Mouse (Mus musculus) left cerebral cortex, postnatal 36 days (tissue): ENCODE measurements around the gene Prcp. TPM values are rescaled to one million over a fixed set of nuclear protein-coding genes. Genes with fewer than 3 reads are reported as not detected.
"Not testable (repeated sequence)": the region's sequence is repeated elsewhere in the genome, so short reads cannot be mapped to it uniquely, and the experiment has no call there.

Experiments
- DNase-seq, 2 experiments: peaks; one replicate each; pipeline ENCODE4 v3.0.0; 2021 to 2022; ENCODE audit warnings: low spot score in 2 of 2, mixed read lengths in 1 of 2
- intact Hi-C: fragments of 180-260 bp; cut with DNase I; formaldehyde crosslinking; loops from one replicate; pipeline ENCODE4 v1.15.1; 2025
- total RNA-seq, 2 experiments: library from RNA; stranded (reverse); gene quantifications; 2 replicates each; pipeline ENCODE4 v1.2.3; 2021

Gene Prcp
- total RNA-seq, 2 experiments from 2014 or later, result 10.4 to 12.7 TPM

DNA sequence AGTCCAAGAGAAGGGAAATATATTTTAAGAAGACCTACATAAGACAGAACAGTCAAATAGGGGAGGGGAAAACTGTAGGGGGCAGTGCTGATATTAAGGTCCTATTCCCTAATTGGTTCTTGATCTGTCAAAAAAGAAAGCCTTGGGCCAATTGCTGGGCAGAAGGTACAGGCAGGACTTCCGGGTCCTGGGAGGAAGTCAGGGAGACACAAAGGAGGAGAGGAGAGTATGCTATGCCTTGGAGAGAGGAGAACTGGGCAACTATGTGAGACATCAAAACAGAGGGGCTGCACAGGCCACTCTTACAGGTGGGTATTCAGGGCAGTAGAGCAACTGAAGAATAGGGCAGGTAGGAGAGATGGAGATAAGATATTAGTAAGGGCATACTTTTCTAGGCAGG lies 87.6 kb downstream of the Prcp start:
- no peak for DNase-seq
- intact Hi-C loops, result loop anchor here (10.0 kb wide), 1 partner anchor 217 kb away; the partner anchor contains the start of gene Rab30

DNA sequence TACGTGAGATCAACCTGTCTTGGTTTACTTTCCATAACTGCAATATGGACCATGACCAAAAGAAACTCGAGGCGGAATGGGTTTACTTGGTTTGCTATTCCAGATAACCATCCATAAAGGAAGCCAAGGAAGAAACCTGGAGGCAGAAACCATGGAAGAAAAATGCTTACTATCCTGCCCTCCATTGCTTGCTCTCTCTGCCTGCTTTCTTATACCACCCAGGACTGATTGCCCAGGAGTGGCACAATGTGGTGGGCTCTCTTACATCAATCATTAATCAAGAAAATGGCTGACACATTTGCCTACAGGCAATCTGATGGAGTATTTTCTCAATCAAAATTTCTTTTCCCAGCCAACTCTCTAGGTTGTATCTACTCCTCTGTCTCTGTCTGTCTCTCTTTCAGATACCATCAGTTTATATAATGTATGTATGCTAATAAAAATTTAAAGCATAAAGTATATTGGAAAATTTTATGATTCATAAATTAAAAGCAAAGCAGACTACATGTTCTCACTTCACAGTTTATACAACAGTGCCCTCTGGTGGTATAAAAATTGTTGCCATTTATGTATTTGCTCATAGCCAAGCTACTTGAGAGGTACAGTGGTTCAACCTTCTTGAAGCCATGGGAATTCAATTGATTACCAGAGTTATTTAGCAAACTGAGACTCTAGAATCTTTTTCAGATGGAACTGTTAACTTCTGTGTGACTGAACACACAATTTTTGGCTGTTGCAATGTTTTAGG lies 90.7 kb downstream of the Prcp start:
- no peak for DNase-seq
- intact Hi-C loops, result loop anchor here (5.0 to 10.0 kb wide), 4 partner anchors 68 to 220 kb away; partner anchors contain the start of genes Ddias, Prcp and Rab30

DNA sequence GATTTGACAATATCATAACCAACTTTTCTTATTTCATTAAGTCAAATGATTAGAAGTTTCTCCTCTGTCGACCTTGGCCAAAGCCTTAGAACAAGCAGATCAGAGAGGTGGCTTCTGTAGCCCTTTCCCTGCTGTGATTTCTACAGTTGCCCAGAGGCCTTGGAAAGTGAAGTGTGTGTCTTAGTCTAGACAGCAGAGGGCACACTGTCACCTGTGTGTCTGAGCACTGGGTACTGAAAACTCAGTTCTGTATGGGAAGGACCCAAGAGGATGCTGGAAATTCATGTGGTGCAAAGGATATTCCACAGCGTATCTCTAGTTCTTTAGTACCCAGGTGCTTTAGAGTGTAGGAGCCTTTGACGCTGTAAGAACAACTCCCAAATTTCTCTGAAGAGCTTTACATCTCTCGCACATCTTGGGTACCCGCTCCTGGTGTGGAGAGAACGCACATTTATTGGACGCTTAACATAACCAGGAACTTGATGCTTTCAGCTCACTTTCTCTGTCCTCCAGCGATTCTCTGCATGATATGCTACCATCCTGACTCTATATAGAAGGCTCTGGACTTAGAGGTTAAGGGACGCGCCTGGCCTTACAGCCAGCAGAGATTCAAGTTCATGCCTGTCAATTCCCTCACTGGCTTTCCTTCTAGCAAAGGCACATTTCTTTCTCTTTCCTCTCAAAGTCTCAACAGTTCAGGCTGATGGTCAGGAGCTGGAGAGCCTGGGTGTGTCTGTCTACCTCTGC lies 93.3 kb downstream of the Prcp start:
- DNase-seq, result peak in 1 of 2 experiments; percentile 19
- intact Hi-C loops, result loop anchor here (5.0 to 10.0 kb wide), 4 partner anchors 70 to 223 kb away; partner anchors contain the start of genes Ddias, Prcp and Rab30

DNA sequence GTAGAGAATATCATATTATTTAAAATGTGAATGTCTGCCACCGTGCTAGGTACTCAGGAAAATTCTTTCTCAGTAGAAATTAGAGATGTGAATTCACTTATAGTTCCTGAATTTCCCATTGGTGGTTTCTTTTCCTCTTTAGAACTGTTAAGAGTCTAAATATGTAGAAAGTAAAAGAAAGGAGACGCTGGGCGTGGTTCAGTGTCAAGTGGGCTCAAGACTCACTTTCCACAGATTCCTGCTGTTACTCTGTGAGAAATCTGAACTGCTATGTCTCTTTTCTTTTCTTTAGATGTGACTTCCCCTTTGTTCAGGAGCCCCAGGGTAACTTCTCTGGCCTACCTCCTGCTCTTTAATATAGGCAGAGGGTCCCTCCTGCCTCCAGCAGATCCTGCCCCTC lies 103.2 kb downstream of the Prcp start:
- no peak for DNase-seq

DNA sequence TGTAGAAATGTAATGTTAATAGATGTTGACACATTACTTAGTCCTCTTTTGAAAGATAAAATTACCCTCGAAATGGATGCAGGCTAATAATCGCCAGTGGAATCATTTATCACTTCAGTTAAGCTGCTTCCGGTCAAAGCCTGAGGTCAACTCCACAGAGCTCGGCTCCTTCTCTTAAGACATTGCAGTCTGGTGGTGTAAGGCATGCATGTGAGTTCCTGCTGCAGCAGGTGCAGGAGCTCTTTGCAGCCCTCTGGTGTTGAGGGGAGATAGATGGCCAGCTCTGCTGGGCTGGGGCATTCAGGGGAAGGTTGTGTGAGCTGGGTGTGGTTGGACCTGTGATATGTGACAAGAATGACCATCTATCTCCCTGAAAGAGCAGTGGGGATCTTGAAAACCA lies 104.0 kb downstream of the Prcp start:
- DNase-seq, result no peak
- intact Hi-C loops, result no loop called here

More for the DNA sequence above, 103.2 kb downstream of the Prcp start:
- intact Hi-C loops, result no loop called here

DNA sequence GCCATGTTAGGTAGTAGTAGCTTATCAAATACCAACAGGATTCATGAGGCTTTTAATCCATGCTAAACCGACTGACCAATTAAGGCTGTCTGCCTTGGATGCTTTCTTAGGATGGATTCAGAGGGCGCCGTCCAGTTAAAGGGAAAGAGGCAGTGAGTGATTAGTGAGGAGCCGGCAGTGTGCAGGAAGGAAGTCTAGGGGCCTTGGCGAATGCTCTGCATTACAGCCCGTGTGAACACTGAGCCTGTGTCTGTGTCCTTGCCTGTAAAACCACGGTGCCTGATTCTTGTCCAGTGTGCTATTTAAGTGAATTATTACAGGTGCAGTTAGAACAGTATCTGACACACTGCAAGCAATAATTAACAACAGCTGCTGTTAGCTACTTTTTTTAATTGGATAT lies 104.5 kb downstream of the Prcp start:
- intact Hi-C loops, DNase-seq: not testable (repeated sequence)

DNA sequence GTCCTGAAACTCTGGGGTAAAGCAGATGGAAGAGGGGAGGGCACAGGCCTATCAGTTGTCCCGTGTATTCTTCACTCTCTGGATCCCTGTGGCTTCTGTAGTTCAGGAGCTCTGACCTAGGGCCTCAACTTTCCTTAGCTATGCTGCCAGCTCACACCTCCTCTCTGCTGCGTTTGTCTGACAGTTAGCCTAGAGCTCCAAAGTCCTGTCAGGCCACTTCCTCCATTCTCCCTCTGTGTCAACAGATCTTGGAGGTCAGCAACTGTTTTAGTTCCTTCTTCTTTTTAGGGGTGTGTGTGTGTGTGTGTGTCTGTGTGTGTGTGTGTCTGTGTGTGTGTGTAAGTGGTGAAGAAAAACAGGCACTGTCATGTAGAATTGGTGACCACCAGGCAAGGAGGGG lies 106.5 kb downstream of the Prcp start:
- DNase-seq, result no peak
- intact Hi-C loops, result no loop called here

DNA sequence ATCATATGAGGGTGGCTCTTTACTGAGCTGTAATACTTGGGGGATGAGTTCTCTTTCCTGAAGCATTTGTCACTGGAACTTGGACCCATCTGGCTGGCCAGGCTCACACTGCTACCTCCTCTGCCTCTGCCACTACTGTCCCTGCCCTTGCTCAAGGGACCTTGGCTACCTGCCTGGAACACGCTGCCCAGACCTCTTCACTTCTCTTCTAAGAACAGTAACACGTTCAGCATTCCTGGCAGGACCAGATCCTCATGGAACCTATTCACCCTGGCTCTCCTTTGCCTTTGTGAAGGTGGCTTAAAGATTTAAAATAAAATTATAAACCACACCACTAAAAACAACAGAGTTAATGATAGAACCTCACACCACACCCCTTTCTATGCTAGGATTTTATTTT lies 107.6 kb downstream of the Prcp start:
- no peak for DNase-seq
- intact Hi-C loops, result no loop called here

Other genes starting within 250 kb of the Prcp start
- 10 to 100 TPM; 20.6 to 24.3 TPM for gene Ankrd42, start 237.3 kb upstream of the Prcp start, total RNA-seq
- 10 to 100 TPM; 50.9 to 62.2 TPM for gene Pcf11, start 204.5 kb upstream of the Prcp start, total RNA-seq
- gene Rab30, start 132.9 kb upstream of the Prcp start, total RNA-seq, result 10 to 100 TPM; 40.7 to 43.0 TPM
- under 1 TPM; 0.32 to 0.41 TPM for gene Ddias, start 223 bp upstream of the Prcp start, total RNA-seq
- gene Fam181b, start 205.4 kb downstream of the Prcp start, total RNA-seq, result 10 to 100 TPM; 18.5 to 21.2 TPM